Mouse (Mus musculus) heart, postnatal 0 days (tissue): Measurements from ENCODE around the gene St6galnac4. TPM values are rescaled to one million over a fixed set of nuclear protein-coding genes. Genes with fewer than 3 reads are reported as not detected.

Experiments
- ATAC-seq: fragments of 200-750 bp; cut with Nextera tagmentation; 2 replicates; pipeline ENCODE4 v1.8.0; 2017; ENCODE audit warnings: low read depth, moderate number of reproducible peaks, moderate library complexity; ENCODE audit not compliant: insufficient read depth
- DNase-seq: peaks from one replicate; pipeline ENCODE4 v3.0.0-alpha.2; 2016; ENCODE audit warnings: low spot score
- H3K27ac ChIP-seq: fragments of 300-500 bp; sonication (generic); 2 replicates; pipeline ENCODE4 v1.5.1; 2014; ENCODE audit warnings: low read depth, mild to moderate bottlenecking
- H3K27me3 ChIP-seq: fragments of 300-500 bp; sonication (generic); 2 replicates; pipeline ENCODE4 v1.6.1; 2014; ENCODE audit warnings: low read length, mixed read lengths; ENCODE audit not compliant: control insufficient read depth, insufficient read depth
- H3K36me3 ChIP-seq: fragments of 300-500 bp; sonication (generic); replicated peaks from 2 replicates; pipeline ENCODE4 v1.6.1; 2014; ENCODE audit warnings: low read length, mixed read lengths; ENCODE audit not compliant: control insufficient read depth, insufficient read depth
- H3K4me1 ChIP-seq: fragments of 300-500 bp; sonication (generic); 2 replicates; pipeline ENCODE4 v1.6.1; 2014; ENCODE audit warnings: antibody characterized with exemption; ENCODE audit not compliant: control insufficient read depth, insufficient read depth
- H3K4me2 ChIP-seq: fragments of 300-500 bp; sonication (generic); 2 replicates; pipeline ENCODE4 v1.6.1; 2014; ENCODE audit warnings: low read depth, mild to moderate bottlenecking, low read length, moderate library complexity
- H3K4me3 ChIP-seq: fragments of 300-500 bp; sonication (generic); 2 replicates; pipeline ENCODE4 v1.5.1; 2014; ENCODE audit warnings: low read depth, low read length
- H3K9ac ChIP-seq: fragments of 300-500 bp; sonication (generic); replicated peaks from 2 replicates; pipeline ENCODE4 v1.6.1; 2014; ENCODE audit warnings: low read depth, low read length, mixed read lengths
- H3K9me3 ChIP-seq: fragments of 300-500 bp; sonication (generic); replicated peaks from 2 replicates; pipeline ENCODE4 v1.6.1; 2016; ENCODE audit warnings: low read length; ENCODE audit not compliant: control insufficient read depth
- CTCF ChIP-seq: IDR thresholded peaks from 2 replicates; pipeline ENCODE4 v1.5.1; 2016; ENCODE audit warnings: antibody characterized with exemption, control low read depth, low read depth
- EP300 ChIP-seq: IDR thresholded peaks from 2 replicates; pipeline ENCODE4 v1.6.1; 2016; ENCODE audit warnings: antibody characterized with exemption, low read depth
- WGBS: fragments of 180-500 bp; shearing (Covaris S2); extraction: QIAGEN DNeasy Blood & Tissue Kit; methylation state at CpG from one replicate; pipeline ENCODE4 v1.1.7; 2014; 5-methylcytosine and 5-hydroxymethylcytosine counted together
- polyA plus RNA-seq: library from polyadenylated mRNA; unstranded; fragments of >200 nt; fragmentation: Nextera tagmentation; extraction: Ambion mirVana; gene quantifications from 2 replicates; pipeline ENCODE4 v1.2.1, GENCODE M21; 2015
- total RNA-seq: library from RNA; depleted of rRNA; stranded (reverse); fragments of >200 nt; gene quantifications from 2 replicates; pipeline ENCODE4 v1.2.3, GENCODE M21; 2014; ENCODE audit warnings: low replicate concordance

St6galnac4 gene
- total and polyA plus RNA-seq, 2 experiments from 2014 or later, result 25.5 to 25.7 TPM

DNA sequence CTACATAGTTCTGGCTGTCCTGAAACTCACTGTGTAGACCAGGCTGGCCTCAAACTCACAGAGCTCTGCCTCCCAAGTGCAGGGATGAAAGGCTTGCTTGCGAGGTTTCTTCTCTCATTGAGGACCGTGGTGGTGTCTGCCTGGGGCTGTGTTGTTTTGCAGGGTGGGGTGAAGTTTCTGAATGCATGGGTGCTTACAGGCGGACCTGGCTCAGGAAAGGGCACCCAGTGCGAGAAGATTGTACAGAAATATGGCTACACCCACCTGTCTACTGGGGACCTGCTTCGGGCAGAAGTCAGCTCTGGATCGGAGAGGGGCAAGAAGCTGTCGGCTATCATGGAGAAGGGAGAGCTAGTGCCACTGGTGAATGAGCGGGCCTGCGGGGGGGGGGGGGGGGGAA, 43.1 kb downstream of the St6galnac4 start:
- DNase-seq (no peak), ATAC-seq (no peak)
- Histone ChIP-seq H3K9me3 (no peaks in the 10 kb centered on the region), H3K9ac (no peak overlapping the region), H3K27me3 (no peaks in the 10 kb centered on the region), H3K4me2 (no peak overlapping the region), H3K36me3 (peaks cover 43% of the 10 kb centered on the region), H3K27ac (no peak overlapping the region), H3K4me1 (peaks cover 28% of the 10 kb centered on the region), H3K4me3 (no peak overlapping the region)
- WGBS, result 87% methylated on average over 7 of the region's 9 CpGs
- no peak for TF ChIP-seq CTCF
- no peak for TF ChIP-seq EP300

DNA sequence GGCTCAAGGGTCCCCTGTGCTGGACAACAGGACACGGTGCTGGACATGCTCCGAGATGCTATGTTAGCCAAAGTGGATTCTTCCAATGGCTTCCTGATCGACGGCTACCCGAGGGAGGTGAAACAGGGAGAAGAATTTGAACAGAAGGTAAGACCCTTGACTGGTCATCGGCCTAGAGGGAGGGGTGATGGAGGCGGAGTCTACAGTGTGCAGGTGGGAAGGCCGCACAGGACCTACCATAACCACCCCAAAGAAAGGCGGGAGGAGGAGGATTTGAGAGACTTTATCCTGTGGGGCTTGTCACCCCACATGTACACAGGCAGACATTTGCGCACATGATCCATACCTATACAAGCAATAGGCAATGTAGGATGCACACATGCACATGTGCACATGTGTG, 44.2 kb downstream of the St6galnac4 start:
- Histone ChIP-seq H3K27ac (no peak overlapping the region), H3K9ac (no peak overlapping the region), H3K4me1 (peaks cover 27% of the 10 kb centered on the region), H3K9me3 (no peaks in the 10 kb centered on the region), H3K4me2 (no peak overlapping the region), H3K27me3 (no peaks in the 10 kb centered on the region), H3K4me3 (no peak overlapping the region), H3K36me3 (peaks cover 46% of the 10 kb centered on the region)
- WGBS, result 81% methylated on average over 10 of the region's 10 CpGs
- ATAC-seq (no peak), DNase-seq (no peak)
- TF ChIP-seq EP300, result no peak
- TF ChIP-seq CTCF, result no peak

DNA sequence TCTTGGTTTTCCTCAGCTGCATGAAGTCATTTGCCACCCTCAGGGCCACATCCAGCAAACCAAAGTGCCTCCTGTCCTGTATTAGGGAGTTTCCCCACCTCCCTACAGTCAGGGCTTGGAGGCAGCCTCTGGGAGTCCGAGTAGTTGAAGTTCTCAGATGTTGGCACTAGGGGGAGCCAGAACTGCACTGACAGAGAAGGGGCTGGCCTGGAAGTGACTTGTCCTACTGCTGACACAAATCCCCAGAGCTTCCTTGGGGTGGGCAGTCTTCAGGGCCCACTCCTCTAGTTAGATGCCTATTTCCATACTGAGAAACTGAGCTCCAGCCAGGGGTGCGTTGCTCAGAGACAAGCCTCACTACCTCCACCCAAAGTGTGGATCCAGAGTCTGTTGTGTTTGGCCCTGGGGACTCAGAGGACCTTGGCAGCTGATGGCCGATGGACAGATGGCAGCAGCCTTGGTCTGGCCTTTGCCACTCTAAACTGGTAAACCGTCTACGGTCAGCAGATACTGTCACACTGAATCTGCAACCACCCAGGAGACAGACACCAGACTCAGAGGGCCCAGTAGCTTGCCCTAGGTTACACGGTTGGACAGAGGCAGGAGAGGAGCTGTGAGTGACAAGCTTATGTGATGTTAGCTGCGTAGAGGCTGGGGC, 45.0 kb downstream of the St6galnac4 start:
- Histone ChIP-seq H3K4me1 (peaks cover 23% of the 10 kb centered on the region), H3K9me3 (no peaks in the 10 kb centered on the region), H3K9ac (no peak overlapping the region), H3K36me3 (peaks cover 46% of the 10 kb centered on the region), H3K27ac (peak overlapping the region; percentile 58), H3K4me2 (no peak overlapping the region), H3K4me3 (no peak overlapping the region), H3K27me3 (no peaks in the 10 kb centered on the region)
- TF ChIP-seq CTCF, result peak; percentile 86
- TF ChIP-seq EP300, result no peak
- WGBS, result 43% methylated on average over 7 of the region's 7 CpGs
- ATAC-seq (peak; percentile 30), DNase-seq (peak; percentile 80)

DNA sequence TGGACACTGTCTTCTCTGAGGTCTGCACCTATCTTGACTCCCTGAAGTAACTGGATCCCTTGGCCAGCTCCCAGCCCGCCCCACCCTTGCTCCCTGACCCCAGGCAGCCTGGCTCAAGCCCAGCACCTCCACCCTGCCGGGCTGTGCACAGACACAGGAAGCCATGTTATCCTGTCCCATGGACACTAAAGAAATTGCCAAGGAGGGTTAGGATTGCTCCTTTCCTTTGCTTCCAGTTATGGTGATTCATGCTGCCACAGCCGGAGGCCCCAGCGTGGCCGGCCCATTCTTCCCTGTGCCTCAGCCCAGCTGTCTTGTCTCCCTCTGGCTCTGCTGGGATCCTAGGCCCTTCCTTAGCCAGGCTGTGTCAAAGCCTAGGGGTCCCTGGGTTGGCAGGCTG, 46.8 kb downstream of the St6galnac4 start:
- Histone ChIP-seq H3K9ac (no peak overlapping the region), H3K4me1 (peaks cover 13% of the 10 kb centered on the region)
- peak; percentile 54 for DNase-seq

DNA sequence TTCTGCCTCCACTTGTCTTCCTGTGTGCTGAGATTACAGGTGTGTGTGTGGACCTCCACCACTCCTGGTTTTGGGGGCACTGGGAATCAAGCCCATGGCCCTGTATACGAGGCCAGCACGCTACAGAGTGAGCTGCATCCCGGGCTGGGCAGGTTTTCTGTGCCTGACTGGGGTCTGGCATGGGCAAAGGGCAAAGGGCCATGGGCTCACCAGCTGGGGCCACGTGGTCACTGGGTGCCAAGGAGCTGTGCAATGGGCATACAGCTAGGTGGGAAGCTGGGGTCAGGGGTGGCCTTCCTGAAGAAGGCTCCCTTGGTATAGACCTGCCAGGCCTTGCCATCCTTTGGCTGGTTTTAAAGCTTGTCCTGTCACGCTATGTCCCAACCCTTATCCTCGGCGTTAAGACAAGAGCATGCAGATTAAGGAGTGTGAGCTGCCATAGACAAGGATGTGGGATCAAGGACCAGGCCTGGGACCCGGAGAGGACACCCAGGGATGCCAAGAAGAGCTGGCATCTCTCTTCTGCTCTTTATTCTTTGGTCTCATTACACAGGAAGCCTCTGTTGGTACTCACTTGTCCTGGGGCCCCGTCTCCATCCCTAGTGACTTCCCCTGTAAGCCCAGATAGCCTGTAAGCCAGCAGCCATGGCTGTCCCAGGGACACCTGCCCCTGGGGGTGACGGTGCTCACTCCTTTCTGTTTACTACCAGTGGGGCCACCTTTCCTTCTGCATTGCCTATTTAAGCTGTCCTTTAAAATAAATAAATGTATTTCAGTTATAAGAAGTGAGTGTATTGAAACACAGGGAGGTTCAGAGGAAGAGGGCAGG, 47.6 kb downstream of the St6galnac4 start:
- WGBS, result 80% methylated on average over 10 of the region's 10 CpGs
- no peak for TF ChIP-seq EP300
- no peak for TF ChIP-seq CTCF
- H3K9me3 ChIP-seq, result no peaks in the 10 kb centered on the region

More for the DNA sequence above, 46.8 kb downstream of the St6galnac4 start:
- Histone ChIP-seq H3K27ac (peak overlapping the region; percentile 71), H3K4me3 (no peak overlapping the region), H3K4me2 (no peak overlapping the region), H3K36me3 (peaks cover 46% of the 10 kb centered on the region), H3K9me3 (no peaks in the 10 kb centered on the region), H3K27me3 (no peaks in the 10 kb centered on the region)
- 0 out of 2 replicates have a peak, but pooled peaks have one; percentile 5 for ATAC-seq
- WGBS, result 41% methylated on average over 5 of the region's 5 CpGs
- TF ChIP-seq EP300, result 0 out of 2 replicates have a peak, but pooled peaks have one; percentile 58
- no peak for TF ChIP-seq CTCF

More for the DNA sequence above, 47.6 kb downstream of the St6galnac4 start:
- Histone ChIP-seq H3K27me3 (no peaks in the 10 kb centered on the region), H3K36me3 (peaks cover 46% of the 10 kb centered on the region), H3K4me3 (no peak overlapping the region), H3K27ac (peak overlapping the region; percentile 71), H3K4me1 (peaks cover 6% of the 10 kb centered on the region), H3K9ac (no peak overlapping the region), H3K4me2 (no peak overlapping the region)
- DNase-seq, result no peak
- ATAC-seq, result no peak
